ENCODE assay signal across 22 mouse cellular contexts in the genomic region with DNA sequence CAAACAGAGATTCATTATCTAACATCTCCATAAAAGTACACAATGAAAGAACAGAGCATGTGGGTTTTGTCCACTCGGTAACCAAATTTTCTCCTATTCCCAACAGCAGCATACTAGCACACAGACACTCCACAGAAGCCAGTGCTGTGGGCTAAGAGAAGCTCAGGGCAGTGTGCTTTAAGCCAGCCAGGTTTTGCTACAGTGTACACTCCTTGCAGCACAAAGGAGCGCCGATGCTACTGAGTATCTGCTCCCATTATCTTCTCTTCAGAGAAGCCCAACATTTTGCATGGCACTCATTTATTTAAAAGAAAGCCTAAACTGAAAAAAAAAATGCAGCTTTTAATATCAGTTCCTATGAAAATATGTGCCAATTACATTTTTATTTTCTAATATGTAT.
DNase-seq lines count a peak whose midpoint lies in the region; ATAC-seq lines count a peak whose summit lies in the region.
"Had no signal": no experiment of that assay in that cellular context is flagged by ENCODE, and none has a peak within 500 bp of the region (broad histone marks: within the 10 kb centered on the region; RNA-seq: fewer than 3 reads in every experiment).

No protein-coding gene starts in this region.

- no peak overlapping the region for H3K9ac ChIP-seq in midbrain, embryonic 12.5 days (replicated peaks)
- H3K9ac ChIP-seq in forebrain, embryonic 15.5 days (replicated peaks) = no peak overlapping the region
- no peak overlapping the region for H3K9ac ChIP-seq in kidney, embryonic 15.5 days
- H3K9ac ChIP-seq: embryonic facial prominence, embryonic 15.5 days; heart, embryonic 13.5 days; liver, embryonic 13.5 days had no signal

- peaks cover 17% of the 10 kb centered on the region for H3K4me1 ChIP-seq in midbrain, embryonic 12.5 days
- peaks cover 65% of the 10 kb centered on the region for H3K4me1 ChIP-seq in midbrain, embryonic 10.5 days
- peaks cover 28% of the 10 kb centered on the region for H3K4me1 ChIP-seq in forebrain, embryonic 15.5 days
- peaks cover 29% of the 10 kb centered on the region for H3K4me1 ChIP-seq in kidney, embryonic 15.5 days
- H3K4me1 ChIP-seq: liver, embryonic 13.5 days had no signal

- no peaks in the 10 kb centered on the region for H3K9me3 ChIP-seq in midbrain, embryonic 12.5 days
- no peaks in the 10 kb centered on the region for H3K9me3 ChIP-seq in midbrain, embryonic 10.5 days (replicated peaks)
- no peaks in the 10 kb centered on the region for H3K9me3 ChIP-seq in forebrain, embryonic 15.5 days
- no peaks in the 10 kb centered on the region for H3K9me3 ChIP-seq in kidney, embryonic 15.5 days (replicated peaks)
- H3K9me3 ChIP-seq: embryonic facial prominence, embryonic 15.5 days; heart, embryonic 13.5 days; liver, embryonic 13.5 days had no signal

- H3K4me3 ChIP-seq in midbrain, embryonic 12.5 days = no peak overlapping the region
- no peak overlapping the region for H3K4me3 ChIP-seq in midbrain, embryonic 10.5 days
- no peak overlapping the region for H3K4me3 ChIP-seq in forebrain, embryonic 15.5 days
- H3K4me3 ChIP-seq in kidney, embryonic 15.5 days (replicated peaks) = no peak overlapping the region
- H3K4me3 ChIP-seq: embryonic facial prominence, embryonic 15.5 days; heart, embryonic 13.5 days; left cerebral cortex, adult 2 months; liver, embryonic 13.5 days had no signal

- no peaks in the 10 kb centered on the region for H3K36me3 ChIP-seq in midbrain, embryonic 12.5 days
- H3K36me3 ChIP-seq in midbrain, embryonic 10.5 days = no peaks in the 10 kb centered on the region
- peaks cover 3% of the 10 kb centered on the region; the same call in 1 of the 2 replicates for H3K36me3 ChIP-seq in forebrain, embryonic 15.5 days
- peaks cover 7% of the 10 kb centered on the region; the same call in 1 of the 2 replicates for H3K36me3 ChIP-seq in kidney, embryonic 15.5 days
- H3K36me3 ChIP-seq: embryonic facial prominence, embryonic 15.5 days; liver, embryonic 13.5 days had no signal

- WGBS in midbrain, embryonic 12.5 days = 60% methylated on average over 3 of the region's 3 CpGs
- whole genome bisulfite sequencing in midbrain, embryonic 10.5 days = 67% methylated on average over 3 of the region's 3 CpGs
- WGBS in forebrain, embryonic 15.5 days = 51% methylated on average over 3 of the region's 3 CpGs
- WGBS in kidney, embryonic 15.5 days = 84% methylated on average over 3 of the region's 3 CpGs

- peak overlapping the region; percentile 35; the same call in 1 of the 2 replicates for H3K27ac ChIP-seq in midbrain, embryonic 12.5 days (replicated peaks)
- no peak overlapping the region for H3K27ac ChIP-seq in midbrain, embryonic 10.5 days (replicated peaks)
- peak overlapping the region; percentile 65 for H3K27ac ChIP-seq in forebrain, embryonic 15.5 days (replicated peaks)
- no peak overlapping the region for H3K27ac ChIP-seq in kidney, embryonic 15.5 days
- H3K27ac ChIP-seq: embryonic facial prominence, embryonic 15.5 days; heart, embryonic 13.5 days; kidney, postnatal 0 days; left cerebral cortex, adult 2 months; liver, embryonic 13.5 days; stomach, postnatal 0 days had no signal

- no peaks in the 10 kb centered on the region for H3K27me3 ChIP-seq in midbrain, embryonic 12.5 days
- H3K27me3 ChIP-seq in midbrain, embryonic 10.5 days (ENCODE audit: low read depth, poor library complexity, severe bottlenecking) = no peaks in the 10 kb centered on the region
- no peaks in the 10 kb centered on the region for H3K27me3 ChIP-seq in forebrain, embryonic 15.5 days
- no peaks in the 10 kb centered on the region for H3K27me3 ChIP-seq in kidney, embryonic 15.5 days
- H3K27me3 ChIP-seq: embryonic facial prominence, embryonic 15.5 days; heart, embryonic 13.5 days; liver, embryonic 13.5 days had no signal

- no peak overlapping the region for H3K4me2 ChIP-seq in midbrain, embryonic 12.5 days (replicated peaks)
- no peak overlapping the region for H3K4me2 ChIP-seq in forebrain, embryonic 15.5 days (replicated peaks)
- no peak overlapping the region for H3K4me2 ChIP-seq in kidney, embryonic 15.5 days
- H3K4me2 ChIP-seq: embryonic facial prominence, embryonic 15.5 days; heart, embryonic 13.5 days; liver, embryonic 13.5 days had no signal

- DNase-seq in heart, adult 11 months = peak; percentile 28
- DNase-seq in heart, adult 8-10 months (ENCODE audit: low spot score) = no peak
- DNase-seq in midbrain, embryonic 10.5 days (ENCODE audit: low spot score) = no peak
- DNase-seq in layer of hippocampus, adult 8-10 months (ENCODE audit: low spot score in 2 of 2) = no peak
- DNase-seq: adrenal gland, adult 2 months; B cell, adult 2 months; cerebellum, adult 11-12 months; cerebellum, postnatal 10 days; gastrocnemius, postnatal 10 days; heart, postnatal 14 days; kidney, adult 11 months; liver, embryonic 13.5 days; lung, adult 2 months; lung, postnatal 14 days had no signal

- no peak for ATAC-seq in midbrain, embryonic 12.5 days (ENCODE audit: low FRiP score, low read depth)
- ATAC-seq in forebrain, embryonic 15.5 days (replicated peaks) = no peak
- ATAC-seq in kidney, embryonic 15.5 days (replicated peaks; ENCODE audit: low FRiP score) = no peak

Comparison
In these comparisons a context has a peak if more than half of its experiments do, and no peak if none do; other contexts are left out.
1. H3K27ac ChIP-seq: peak in midbrain, embryonic 12.5 days (single experiment) and forebrain, embryonic 15.5 days (single experiment); none in midbrain, embryonic 10.5 days (single experiment) and kidney, embryonic 15.5 days (single experiment).